Mouse (Mus musculus) testis, adult 2 months (tissue): ENCODE data around the gene Qpct.

Source experiments
- CTCF ChIP-seq: fragments of 200-500 bp; IDR thresholded peaks from 2 replicates; pipeline ENCODE4 v1.5.1; 2012; ENCODE audit warnings: low read depth, mild to moderate bottlenecking, inconsistent platforms, low read length, moderate library complexity; ENCODE audit not compliant: control insufficient read depth, insufficient read depth, insufficient replicate concordance
- POLR2A ChIP-seq: fragments of 200-500 bp; IDR thresholded peaks from 2 replicates; pipeline ENCODE4 v1.6.1; 2012; ENCODE audit warnings: low read depth, mild to moderate bottlenecking, inconsistent platforms, low read length, moderate library complexity; ENCODE audit not compliant: control insufficient read depth

- TF ChIP-seq CTCF (no peak), POLR2A (no peak)
Observed at GRCm38 (mm10) chr17:79058271-79058670, 6.6 kb downstream of the Qpct start.
